Mouse (Mus musculus): ENCODE data around the gene Gm5849.
"Not testable (repeated sequence)": the region's sequence is repeated elsewhere in the genome, so short reads cannot be mapped to it uniquely, and the experiment has no call there.

The Gm5849 gene

GRCm38 (mm10) chr3:90777776-90778175, at the start of gene Gm5849:
Gene Gm5849, minus strand, starts transcription at chr3:90777876.
- DNase-seq (ENCODE audit: low spot score in 2 of 2): not testable (repeated sequence)

DNA sequence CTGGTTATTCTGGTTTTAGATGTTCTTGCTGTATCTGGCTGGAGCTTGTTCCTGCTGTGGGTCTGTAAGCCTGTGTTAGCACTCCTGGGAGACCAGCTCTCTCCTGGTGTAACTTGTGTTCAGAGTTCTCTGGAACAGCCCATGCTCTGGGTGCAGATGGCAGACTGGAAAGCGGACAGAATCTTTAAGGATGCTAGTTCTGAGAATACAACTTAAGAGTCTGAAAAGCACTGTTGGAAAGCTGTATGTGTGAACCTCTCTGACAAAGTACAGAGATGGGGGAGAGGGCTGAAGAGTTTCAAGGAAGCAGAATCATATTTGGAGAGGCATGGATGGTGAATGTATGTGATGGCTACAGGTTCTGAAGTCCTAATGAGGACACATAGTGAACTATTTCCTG, 28.0 kb downstream of the Gm5849 start:
- no peak for DNase-seq (ENCODE audit: low spot score in 2 of 2)

DNA sequence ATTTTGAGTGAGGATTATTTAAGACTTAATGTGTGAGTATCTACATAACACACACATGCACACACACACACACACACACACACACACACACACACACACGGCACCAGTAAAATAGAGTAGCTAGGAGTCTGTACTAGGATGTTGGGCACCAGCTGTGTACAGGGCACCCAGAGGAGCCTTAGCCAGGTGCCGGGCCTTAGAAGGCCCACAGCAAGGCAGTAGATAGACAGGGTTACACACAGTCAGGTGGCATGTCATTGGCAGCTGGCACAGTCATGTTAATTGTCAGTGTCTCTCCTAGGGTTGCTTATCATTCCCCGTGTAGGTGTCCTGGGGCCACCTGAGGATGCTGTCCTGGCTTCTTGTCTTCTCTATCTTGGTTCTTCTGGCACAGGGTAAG, 51.1 kb downstream of the Gm5849 start, which contains the start of gene Pglyrp4:
TSS of gene Pglyrp4 (plus strand) at position 301 of the 400 bp plus-strand sequence.
- no peak for DNase-seq (ENCODE audit: low spot score in 2 of 2)
